Mouse (Mus musculus): ENCODE results near the gene Six1.
A peak's percentile ranks its signal among the peaks of the same experiment; 100 is the strongest.

Six1 gene

DNA sequence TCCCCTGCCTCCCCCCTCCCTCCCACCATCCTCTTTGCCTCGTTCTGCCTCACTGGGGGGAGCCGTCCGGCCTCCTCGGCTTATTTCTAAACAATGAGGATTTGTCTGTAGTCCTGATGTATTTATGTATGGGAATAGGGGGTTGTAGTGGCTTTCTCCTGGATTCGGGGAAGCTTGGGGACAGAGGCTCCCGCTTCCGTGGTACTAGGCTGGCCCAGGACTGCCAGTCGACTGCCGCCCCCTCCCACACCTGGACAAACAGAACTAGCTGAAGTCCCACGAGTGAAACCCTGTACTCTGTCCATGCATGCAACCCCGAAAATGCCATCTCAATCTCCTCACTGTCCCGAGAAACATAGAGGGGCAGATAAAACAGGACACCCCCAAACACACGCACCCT is 3.4 kb downstream of the Six1 start:
- peak; percentile 50 for DNase-seq (ENCODE audit: extremely low spot score, low spot score)

GRCm38 (mm10) chr12:73049520-73050225 is 4.0 kb downstream of the Six1 start:
- DNase-seq (ENCODE audit: extremely low spot score, low spot score), result peak; percentile 46

DNA sequence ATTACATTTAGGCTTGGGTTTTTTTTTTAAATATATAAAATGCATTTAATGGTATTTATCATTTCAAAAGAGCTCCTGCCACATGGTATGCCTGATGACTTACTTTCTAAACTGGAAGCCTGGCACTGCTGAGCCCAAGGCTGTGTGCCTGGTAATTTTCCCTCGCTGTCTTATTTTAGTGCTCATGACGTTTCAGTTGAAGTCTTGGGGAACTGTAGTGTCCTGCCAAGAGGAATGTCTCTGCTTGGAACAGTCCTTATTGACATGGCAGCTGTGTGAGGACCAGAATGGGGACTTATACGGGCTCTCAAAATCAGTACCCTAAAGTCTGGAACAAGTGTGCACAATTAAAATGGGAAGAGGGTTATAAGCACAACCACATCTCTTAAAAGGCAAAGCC is 5.2 kb downstream of the Six1 start:
- peak; percentile 37 for DNase-seq (ENCODE audit: extremely low spot score, low spot score)

DNA sequence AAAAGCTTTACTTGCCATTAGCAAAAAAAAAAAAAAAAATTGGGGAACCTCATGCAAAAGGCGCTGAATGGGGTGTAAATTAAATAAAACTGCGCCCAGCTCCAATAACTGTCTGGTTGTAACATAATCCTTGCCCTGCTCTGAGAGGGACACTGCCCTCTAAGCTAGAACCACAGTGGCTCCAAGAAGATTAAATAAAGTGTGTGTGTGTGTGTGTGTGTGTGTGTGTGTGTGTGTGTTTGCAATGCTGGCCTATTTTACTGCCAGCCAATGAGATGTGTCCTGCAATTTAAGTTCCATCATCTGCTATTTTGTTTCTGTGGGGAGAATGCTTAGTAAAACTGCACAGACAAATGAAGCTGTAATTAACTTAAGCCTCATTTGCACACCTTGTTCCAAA is 6.1 kb downstream of the Six1 start:
- DNase-seq (ENCODE audit: extremely low spot score, low spot score), result peak; percentile 25

GRCm38 (mm10) chr12:73046607-73047180 is 7.0 kb downstream of the Six1 start:
- DNase-seq (ENCODE audit: extremely low spot score, low spot score), result peak; percentile 87

GRCm38 (mm10) chr12:73045724-73046606 is 7.7 kb downstream of the Six1 start:
- peak; percentile 69 for DNase-seq (ENCODE audit: extremely low spot score, low spot score)

GRCm38 (mm10) chr12:73045046-73045723 is 8.5 kb downstream of the Six1 start:
- peak; percentile 80 for DNase-seq (ENCODE audit: extremely low spot score, low spot score)

GRCm38 (mm10) chr12:73044221-73045045 is 9.3 kb downstream of the Six1 start:
- DNase-seq (ENCODE audit: extremely low spot score, low spot score), result no peak

- peak; percentile 59 for DNase-seq (ENCODE audit: extremely low spot score, low spot score)
These were observed 10.1 kb downstream of the Six1 start for GRCm38 (mm10) chr12:73043396-73044167.

DNA sequence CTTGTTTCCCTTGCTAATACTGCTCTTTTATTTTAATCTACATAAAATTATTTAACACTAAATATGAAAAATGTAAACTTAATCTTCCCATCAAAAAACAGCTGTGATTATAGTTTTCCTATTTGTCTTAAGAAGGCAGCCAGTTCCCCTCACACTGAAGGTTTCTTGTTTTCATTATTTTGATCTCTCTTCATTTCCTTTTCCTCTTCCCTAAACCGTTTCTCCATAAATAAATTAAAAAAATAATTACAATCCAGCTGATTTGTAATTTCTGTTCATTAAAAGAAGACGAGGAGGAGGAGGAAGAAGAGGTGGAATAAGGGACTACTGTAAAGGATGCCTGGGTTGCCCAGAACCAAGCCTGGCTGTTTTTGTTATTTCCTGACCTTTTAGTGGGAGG is 10.8 kb downstream of the Six1 start:
- no peak for DNase-seq (ENCODE audit: extremely low spot score, low spot score)

GRCm38 (mm10) chr12:73042406-73042805 is 11.3 kb downstream of the Six1 start:
- no peak for DNase-seq (ENCODE audit: extremely low spot score, low spot score)

GRCm38 (mm10) chr12:73041256-73041630 is 12.4 kb downstream of the Six1 start:
- no peak for DNase-seq (ENCODE audit: extremely low spot score, low spot score)

DNA sequence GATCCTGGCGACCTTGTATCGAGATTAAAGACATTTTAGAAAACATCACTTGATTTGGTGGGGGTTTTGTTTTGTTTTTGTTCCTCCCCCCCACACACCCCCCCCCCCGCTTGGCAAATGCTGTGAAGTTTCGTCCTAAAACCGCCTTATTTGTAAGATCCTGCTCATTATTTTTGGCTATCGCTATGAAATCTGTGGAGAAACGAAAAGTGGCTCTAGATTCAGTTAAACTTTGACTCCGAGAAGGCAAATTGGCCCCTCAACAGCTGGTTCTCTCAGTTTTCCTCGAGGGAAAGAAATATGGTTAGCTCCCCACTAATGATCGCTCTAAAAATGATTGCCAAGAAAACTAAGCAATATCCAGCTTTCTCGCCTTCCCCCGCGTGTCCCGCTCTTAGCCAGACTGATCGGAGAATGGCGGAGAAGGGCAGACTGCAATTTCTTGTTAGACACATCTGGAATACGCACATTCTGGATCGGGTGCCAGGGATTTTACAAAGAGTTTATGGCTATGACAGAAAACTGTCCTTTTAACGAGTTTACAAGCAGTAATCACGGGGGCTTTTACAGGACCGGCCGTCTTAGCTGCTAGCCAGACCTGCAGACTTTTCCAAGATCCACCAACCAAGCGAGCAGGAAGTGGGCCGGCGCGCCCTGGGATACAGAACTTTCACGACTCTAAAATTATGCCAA is 13.0 kb downstream of the Six1 start:
- DNase-seq (ENCODE audit: extremely low spot score, low spot score), result peak; percentile 71

DNA sequence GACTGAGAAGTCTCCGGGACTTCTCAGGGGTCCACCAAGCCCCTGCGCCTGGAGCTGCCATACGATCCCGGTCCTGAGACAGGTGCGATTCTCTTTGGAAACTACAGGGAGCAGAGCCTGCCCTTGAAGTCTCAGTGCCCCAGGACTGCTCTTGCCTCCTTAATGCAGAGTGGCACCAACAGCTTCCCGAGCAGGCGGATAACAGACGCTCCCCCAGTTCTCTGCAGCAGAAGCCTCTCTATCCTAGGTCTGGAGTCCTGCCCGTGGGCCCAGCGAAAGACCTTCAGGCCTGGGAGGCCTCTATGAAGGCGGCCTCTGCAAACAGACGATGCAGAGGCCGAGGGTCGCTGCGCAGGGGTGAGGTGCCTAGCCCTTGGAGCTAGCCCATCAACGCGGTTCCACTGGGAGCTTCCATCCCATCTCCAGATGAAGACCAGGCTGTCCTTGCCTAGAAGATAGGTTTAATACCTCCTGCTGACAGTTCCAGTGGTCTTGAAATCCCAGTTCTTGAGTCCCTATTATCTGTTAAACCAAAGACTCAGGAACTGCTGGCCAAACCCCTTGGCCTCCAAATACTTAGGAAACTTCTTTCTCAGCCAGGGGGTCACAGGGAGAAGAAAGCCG is 13.6 kb downstream of the Six1 start:
- DNase-seq (ENCODE audit: extremely low spot score, low spot score), result no peak

DNA sequence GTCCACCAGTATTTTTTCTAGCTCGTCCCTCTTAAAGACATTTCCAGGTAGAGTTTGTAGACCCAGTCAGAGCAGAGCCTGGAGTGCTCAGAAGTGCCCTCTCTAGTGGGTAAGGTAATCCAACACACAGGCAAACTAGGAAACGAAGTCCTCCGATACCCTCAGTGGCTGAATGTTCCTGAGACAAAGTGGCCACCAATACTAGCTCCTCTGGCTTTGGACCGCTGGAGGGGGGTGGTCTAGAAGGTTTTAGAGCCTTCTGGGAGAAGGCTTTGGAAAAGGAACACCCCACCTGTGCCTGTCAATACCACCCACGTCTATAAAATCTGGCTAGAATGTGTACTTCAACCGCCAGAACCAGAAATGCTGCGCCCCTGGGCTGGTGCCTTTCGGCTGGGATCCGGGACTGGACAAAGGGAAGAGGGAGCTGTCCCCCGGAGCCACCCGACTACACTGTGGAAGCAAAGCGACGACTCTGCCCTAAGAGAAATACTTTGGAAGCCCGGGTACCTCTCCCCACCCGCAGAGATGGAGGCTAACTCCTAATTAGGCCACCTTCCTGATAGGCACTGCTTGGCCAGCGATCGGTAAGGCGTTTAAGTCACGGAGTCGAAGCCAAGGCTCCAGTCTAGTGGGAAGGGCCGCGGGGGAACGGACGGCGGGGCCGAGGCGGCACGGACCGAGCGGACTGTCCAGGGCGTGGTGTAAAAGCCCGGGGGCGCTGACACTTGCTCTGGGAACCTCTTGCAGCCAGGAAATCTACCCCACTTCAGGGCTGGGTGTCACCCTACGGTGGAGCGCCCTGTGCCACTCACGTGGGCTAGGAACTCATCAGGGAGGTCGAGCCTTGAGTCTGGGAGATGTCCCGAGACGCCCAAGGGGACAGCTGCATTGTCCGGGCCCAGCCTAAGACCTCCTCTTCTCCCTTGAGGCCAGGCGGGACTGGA is 14.4 kb downstream of the Six1 start:
- DNase-seq (ENCODE audit: extremely low spot score, low spot score), result peak; percentile 72

- DNase-seq (ENCODE audit: extremely low spot score, low spot score), result peak; percentile 41
These were observed 15.2 kb downstream of the Six1 start for GRCm38 (mm10) chr12:73038441-73038991.

DNA sequence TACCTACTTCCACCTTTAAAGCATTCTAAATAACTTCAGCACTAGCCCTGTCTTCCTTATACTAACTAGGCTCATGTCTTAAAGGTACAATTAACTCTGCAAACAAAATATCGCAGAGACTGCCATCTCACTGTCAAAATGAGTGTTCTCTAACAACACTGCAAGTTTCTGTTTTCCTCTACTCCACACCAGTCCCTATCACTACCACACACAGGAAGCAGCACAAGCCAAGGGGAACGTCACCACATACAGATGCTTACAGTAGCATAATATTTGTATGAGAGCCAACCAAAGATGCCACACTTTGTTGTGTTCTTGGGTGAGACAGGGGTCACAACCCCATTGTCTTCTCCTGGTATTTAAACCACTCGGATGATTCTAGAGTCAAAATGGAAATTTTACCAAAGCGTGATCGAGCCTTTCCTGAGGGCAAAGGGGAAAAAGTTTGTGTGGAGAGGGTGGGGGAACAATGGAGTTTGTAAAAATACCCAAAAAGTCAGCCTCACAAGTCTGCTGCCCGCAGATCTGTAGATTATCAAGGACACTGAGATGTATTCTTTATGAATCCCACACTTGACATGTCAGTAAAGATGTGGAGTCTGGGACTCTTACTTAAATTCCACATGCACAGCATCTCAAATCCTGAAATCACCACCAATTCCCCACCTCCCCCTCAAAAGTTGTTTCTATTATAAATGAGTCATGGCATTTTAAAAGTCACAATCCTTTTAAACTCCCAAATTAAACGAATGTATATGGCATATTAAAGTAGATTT is 16.1 kb downstream of the Six1 start:
- peak; percentile 35 for DNase-seq (ENCODE audit: extremely low spot score, low spot score)

Data from neural tube, embryonic 10.5 days (tissue).